Mouse (Mus musculus): ENCODE results near the gene Gm38392. TPM values are rescaled to one million over a fixed set of nuclear protein-coding genes. Genes with fewer than 3 reads are reported as not detected.
A peak's percentile ranks its signal among the peaks of the same experiment; 100 is the strongest.

Gene Gm38392
- polyA plus RNA-seq, 2 experiments: 5.4 TPM; not detected in 1

DNA sequence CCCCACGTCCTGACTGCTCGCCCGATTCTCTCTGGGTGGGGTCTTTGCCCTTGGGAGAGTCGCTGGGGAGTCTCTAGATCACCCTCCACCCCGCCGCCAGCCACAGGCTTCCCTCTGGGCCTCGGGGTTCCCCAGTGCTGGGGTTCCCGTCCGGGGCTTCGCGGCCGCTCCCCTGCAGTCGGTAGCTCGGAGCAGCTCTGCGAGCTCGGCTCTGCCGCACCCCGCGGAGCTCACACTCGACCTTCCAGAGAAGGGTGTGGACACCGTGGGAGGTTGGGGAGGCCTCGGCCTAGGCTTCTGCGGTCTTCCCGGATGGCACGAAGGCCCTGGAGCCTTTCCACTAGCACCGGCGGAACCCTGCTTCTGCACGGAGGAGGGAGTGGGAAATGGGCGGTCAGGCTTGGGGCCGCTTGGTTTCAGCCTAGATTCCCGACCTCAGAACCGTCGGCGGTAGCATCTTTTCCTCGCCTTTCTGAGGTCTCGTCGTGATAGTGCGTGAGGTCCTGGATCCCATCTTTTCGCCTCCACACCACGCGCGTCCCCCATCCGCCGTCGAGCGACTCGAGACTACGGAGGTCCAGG is 71.9 kb downstream of the Gm38392 start:
- ATAC-seq (ENCODE audit: low FRiP score, low read depth): no peak
- Histone ChIP-seq H3K4me3 (replicated peaks; ENCODE audit: low read length) (peak overlapping the region; percentile 23), H3K4me1 (ENCODE audit: control insufficient read depth, insufficient read depth, low read length) (peaks cover 2% of the 10 kb centered on the region; the same call in 1 of the 2 replicates), H3K36me3 (ENCODE audit: control insufficient read depth, insufficient read depth, low read length) (no peaks in the 10 kb centered on the region), H3K9ac (ENCODE audit: low read depth, low read length, severe bottlenecking) (no peak overlapping the region), H3K4me2 (replicated peaks; ENCODE audit: low read depth, low read length, severe bottlenecking) (peak overlapping the region; percentile 30), H3K9me3 (ENCODE audit: control insufficient read depth, low read length) (no peaks in the 10 kb centered on the region), H3K27ac (replicated peaks; ENCODE audit: low read depth, low read length) (no peak overlapping the region), H3K27me3 (ENCODE audit: control insufficient read depth, insufficient read depth, low read length) (peaks cover 92% of the 10 kb centered on the region)
- 2% methylated on average over 48 of the region's 48 CpGs for WGBS
- no peak for TF ChIP-seq POLR2A (IDR thresholded peaks at IDR 0.05; ENCODE audit: borderline replicate concordance, extremely low read depth, insufficient read depth, insufficient read length)
- no peak for DNase-seq (ENCODE audit: low spot score)

DNA sequence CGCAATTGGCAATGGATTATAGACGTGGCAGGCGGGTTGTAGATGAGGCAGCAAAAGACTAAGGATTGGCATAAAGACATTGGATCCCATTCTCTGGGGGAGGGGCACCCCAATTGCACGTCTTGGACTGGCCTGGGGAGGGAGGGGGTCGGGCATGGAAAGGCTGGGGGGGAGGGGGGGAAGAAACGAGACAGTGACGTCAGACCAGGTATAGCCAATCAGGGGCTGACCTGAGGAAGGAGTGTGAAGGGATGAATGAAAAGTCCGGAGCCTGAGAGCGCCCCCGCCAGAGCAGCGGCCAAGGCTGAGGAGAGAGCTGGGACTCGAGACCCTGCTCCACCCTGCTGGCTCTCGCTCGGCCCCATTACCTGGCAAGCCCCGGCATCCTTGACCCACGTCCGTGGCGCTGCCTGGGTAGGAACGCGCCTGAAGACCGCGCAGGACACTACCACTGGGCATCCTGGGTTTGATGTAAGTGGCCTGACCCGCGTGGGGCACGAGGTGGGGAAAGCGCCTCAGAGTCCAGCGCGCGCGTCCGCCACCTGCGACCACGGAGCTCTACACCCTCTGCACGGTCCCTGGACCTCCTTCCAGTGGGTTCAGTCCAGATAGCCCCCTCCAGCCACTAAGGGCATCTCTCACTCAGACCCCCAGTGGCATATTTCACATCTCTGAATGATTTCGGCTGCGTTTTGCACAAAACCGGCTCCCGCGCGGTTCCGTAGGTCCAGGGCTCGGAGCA is 72.6 kb downstream of the Gm38392 start:
- Histone ChIP-seq H3K4me3 (replicated peaks; ENCODE audit: low read length) (peak overlapping the region; percentile 23; the same call in 1 of the 2 replicates), H3K4me2 (replicated peaks; ENCODE audit: low read depth, low read length, severe bottlenecking) (0 out of 2 replicates have a peak overlapping the region, but pooled peaks have one; percentile 30), H3K36me3 (ENCODE audit: control insufficient read depth, insufficient read depth, low read length) (no peaks in the 10 kb centered on the region), H3K4me1 (ENCODE audit: control insufficient read depth, insufficient read depth, low read length) (peaks cover 2% of the 10 kb centered on the region; the same call in 1 of the 2 replicates), H3K9me3 (ENCODE audit: control insufficient read depth, low read length) (no peaks in the 10 kb centered on the region), H3K27ac (replicated peaks; ENCODE audit: low read depth, low read length) (no peak overlapping the region), H3K27me3 (ENCODE audit: control insufficient read depth, insufficient read depth, low read length) (peaks cover 92% of the 10 kb centered on the region), H3K9ac (ENCODE audit: low read depth, low read length, severe bottlenecking) (no peak overlapping the region)
- WGBS: 4% methylated on average over 42 of the region's 42 CpGs
- no peak for TF ChIP-seq POLR2A (IDR thresholded peaks at IDR 0.05; ENCODE audit: borderline replicate concordance, extremely low read depth, insufficient read depth, insufficient read length)
- DNase-seq (ENCODE audit: low spot score): no peak
- no peak for ATAC-seq (ENCODE audit: low FRiP score, low read depth)

DNA sequence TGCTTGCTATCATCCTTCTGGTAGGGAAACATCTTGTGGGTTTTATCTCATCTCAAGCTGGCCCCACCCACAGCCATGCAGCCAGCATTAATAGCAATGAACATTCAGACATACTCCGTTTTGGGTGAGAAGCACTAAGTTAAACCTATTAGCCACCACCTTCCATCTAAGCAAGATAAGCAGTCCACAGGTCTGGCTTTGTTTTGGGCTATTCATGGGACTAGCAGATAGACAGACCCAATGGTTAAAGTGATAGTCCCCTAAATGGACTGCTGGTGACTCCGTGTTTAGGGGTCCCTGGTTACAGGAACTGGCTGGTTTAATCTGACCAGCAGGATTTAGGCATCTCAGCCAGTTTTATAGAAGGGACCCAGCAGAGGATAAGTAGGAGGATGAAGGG is 74.0 kb downstream of the Gm38392 start:
- no peaks in the 10 kb centered on the region for H3K9me3 ChIP-seq (ENCODE audit: control insufficient read depth, low read length)
- peaks cover 2% of the 10 kb centered on the region; the same call in 1 of the 2 replicates for H3K4me1 ChIP-seq (ENCODE audit: control insufficient read depth, insufficient read depth, low read length)
- H3K27me3 ChIP-seq (ENCODE audit: control insufficient read depth, insufficient read depth, low read length): peaks cover 94% of the 10 kb centered on the region
- TF ChIP-seq POLR2A (IDR thresholded peaks at IDR 0.05; ENCODE audit: borderline replicate concordance, extremely low read depth, insufficient read depth, insufficient read length): no peak
- DNase-seq (ENCODE audit: low spot score) (no peak), ATAC-seq (ENCODE audit: low FRiP score, low read depth) (no peak)
- H3K9ac ChIP-seq (ENCODE audit: low read depth, low read length, severe bottlenecking): no peak overlapping the region
- H3K4me3 ChIP-seq (replicated peaks; ENCODE audit: low read length): no peak overlapping the region
- H3K4me2 ChIP-seq (replicated peaks; ENCODE audit: low read depth, low read length, severe bottlenecking): no peak overlapping the region
- 11% methylated on average over 2 of the region's 2 CpGs for WGBS
- no peak overlapping the region for H3K27ac ChIP-seq (replicated peaks; ENCODE audit: low read depth, low read length)
- H3K36me3 ChIP-seq (ENCODE audit: control insufficient read depth, insufficient read depth, low read length): no peaks in the 10 kb centered on the region

DNA sequence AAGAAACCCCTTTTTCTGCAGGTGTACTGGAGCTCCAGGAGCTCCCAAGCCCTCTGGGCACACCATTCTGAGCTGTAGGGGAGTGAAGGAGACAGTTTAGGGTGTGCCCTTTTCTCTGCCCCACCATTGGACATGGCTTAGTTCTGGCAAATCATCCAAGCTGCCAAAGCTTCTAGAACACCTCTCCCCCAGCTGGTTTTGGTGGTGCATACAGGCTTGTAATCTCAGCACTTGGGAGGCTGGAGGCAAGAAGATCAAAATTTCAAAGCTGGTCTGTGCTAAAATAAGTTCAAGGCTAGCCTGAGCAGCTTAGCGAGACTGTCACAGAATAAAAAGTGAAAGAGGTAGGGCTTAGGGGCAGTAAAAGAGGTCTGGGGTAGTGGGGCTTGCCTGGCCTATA is 74.7 kb downstream of the Gm38392 start:
- Histone ChIP-seq H3K4me3 (replicated peaks; ENCODE audit: low read length) (no peak overlapping the region), H3K27me3 (ENCODE audit: control insufficient read depth, insufficient read depth, low read length) (peaks cover 98% of the 10 kb centered on the region), H3K27ac (replicated peaks; ENCODE audit: low read depth, low read length) (no peak overlapping the region), H3K9ac (ENCODE audit: low read depth, low read length, severe bottlenecking) (no peak overlapping the region), H3K9me3 (ENCODE audit: control insufficient read depth, low read length) (no peaks in the 10 kb centered on the region), H3K4me1 (ENCODE audit: control insufficient read depth, insufficient read depth, low read length) (peaks cover 2% of the 10 kb centered on the region; the same call in 1 of the 2 replicates), H3K36me3 (ENCODE audit: control insufficient read depth, insufficient read depth, low read length) (no peaks in the 10 kb centered on the region), H3K4me2 (replicated peaks; ENCODE audit: low read depth, low read length, severe bottlenecking) (no peak overlapping the region)
- no peak for TF ChIP-seq POLR2A (IDR thresholded peaks at IDR 0.05; ENCODE audit: borderline replicate concordance, extremely low read depth, insufficient read depth, insufficient read length)
- 6% methylated on average over 1 of the region's 1 CpGs for WGBS
- ATAC-seq (ENCODE audit: low FRiP score, low read depth) (no peak), DNase-seq (ENCODE audit: low spot score) (no peak)

DNA sequence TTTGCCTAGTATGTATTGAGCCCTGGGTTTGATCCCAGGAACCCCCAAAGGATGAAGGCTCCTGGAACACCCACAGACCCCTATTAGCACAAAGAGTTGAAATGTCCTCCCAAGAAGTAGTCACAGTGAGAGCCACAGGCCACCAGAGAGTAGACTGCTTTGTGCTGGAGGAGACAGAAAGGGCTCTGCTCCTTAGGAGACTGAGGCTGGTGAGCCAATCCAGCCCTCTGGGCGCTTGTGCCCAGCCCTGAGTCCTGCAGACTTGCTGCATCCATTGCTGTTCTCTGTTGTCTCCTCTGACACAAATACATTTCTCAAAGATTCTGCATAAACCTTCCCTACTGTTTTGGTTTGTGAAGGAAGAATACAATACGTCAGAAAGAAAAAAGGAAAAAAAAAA is 76.1 kb downstream of the Gm38392 start:
- WGBS: 16% methylated on average over 2 of the region's 2 CpGs
- Histone ChIP-seq H3K4me3 (replicated peaks; ENCODE audit: low read length) (no peak overlapping the region), H3K9me3 (ENCODE audit: control insufficient read depth, low read length) (no peaks in the 10 kb centered on the region), H3K27ac (replicated peaks; ENCODE audit: low read depth, low read length) (no peak overlapping the region), H3K9ac (ENCODE audit: low read depth, low read length, severe bottlenecking) (no peak overlapping the region), H3K4me1 (ENCODE audit: control insufficient read depth, insufficient read depth, low read length) (peaks cover 2% of the 10 kb centered on the region; the same call in 1 of the 2 replicates), H3K36me3 (ENCODE audit: control insufficient read depth, insufficient read depth, low read length) (no peaks in the 10 kb centered on the region), H3K4me2 (replicated peaks; ENCODE audit: low read depth, low read length, severe bottlenecking) (no peak overlapping the region), H3K27me3 (ENCODE audit: control insufficient read depth, insufficient read depth, low read length) (peaks cover 98% of the 10 kb centered on the region)
- DNase-seq (ENCODE audit: low spot score) (no peak), ATAC-seq (ENCODE audit: low FRiP score, low read depth) (no peak)
- no peak for TF ChIP-seq POLR2A (IDR thresholded peaks at IDR 0.05; ENCODE audit: borderline replicate concordance, extremely low read depth, insufficient read depth, insufficient read length)

Measured in limb, embryonic 14.5 days (tissue).